Mouse (Mus musculus): Measurements from ENCODE around the gene Slc35d1. TPM values are rescaled to one million over a fixed set of nuclear protein-coding genes. Genes with fewer than 3 reads are reported as not detected.

Gene Slc35d1
- total and polyA plus RNA-seq, 3 experiments = 1.3 to 17.9 (median 9.4) TPM

DNA sequence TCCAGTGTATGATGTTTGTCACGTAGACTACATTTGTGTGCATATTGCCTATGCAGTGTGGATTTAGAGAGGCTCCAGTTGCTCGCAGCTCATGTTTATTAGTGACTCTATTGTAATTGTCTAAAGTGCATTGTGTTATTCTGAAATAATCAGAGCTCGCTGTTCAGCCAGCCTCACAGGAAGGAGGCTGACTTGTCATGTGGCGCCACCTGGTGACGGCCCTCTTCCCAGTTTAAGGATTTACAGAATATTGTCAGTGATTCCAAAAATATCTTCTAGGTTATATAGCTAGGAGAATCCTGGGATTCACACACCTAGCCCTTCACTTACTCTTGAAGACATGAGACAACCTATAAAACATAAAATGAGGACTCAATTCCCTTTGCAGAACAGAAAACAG lies 68.6 kb downstream of the Slc35d1 start:
- Histone ChIP-seq H3K27me3 (ENCODE audit: insufficient read depth, low read length) (no peaks in the 10 kb centered on the region), H3K4me1 (ENCODE audit: insufficient read depth, low read depth, low read length) (no peaks in the 10 kb centered on the region), H3K4me3 (ENCODE audit: low read depth, low read length) (no peak overlapping the region), H3K36me3 (replicated peaks) (peaks cover 81% of the 10 kb centered on the region), H3K9me3 (replicated peaks) (no peaks in the 10 kb centered on the region)
- no peak for DNase-seq (ENCODE audit: low spot score)
- TF ChIP-seq CTCF (IDR thresholded peaks at IDR 0.05; ENCODE audit: low read depth, low read length) (no peak; the same call in 1 of the 2 replicates), GATA2 (IDR thresholded peaks at IDR 0.05; ENCODE audit: borderline replicate concordance, low read depth, low read length) (no peak), POLR2AphosphoS5 (IDR thresholded peaks at IDR 0.05; ENCODE audit: insufficient replicate concordance, low read depth, low read length) (no peak), GATA1 (IDR thresholded peaks at IDR 0.05; ENCODE audit: borderline replicate concordance, low read length) (no peak), TAL1 (conservative IDR thresholded peaks at IDR 0.05; ENCODE audit: low read depth, low read length) (no peak)
- no peak for ATAC-seq (ENCODE audit: extremely low read depth, insufficient number of reproducible peaks, low FRiP score, poor library complexity, severe bottlenecking)

- Histone ChIP-seq H3K4me1 (ENCODE audit: insufficient read depth, low read depth, low read length) (peaks cover 4% of the 10 kb centered on the region), H3K4me3 (ENCODE audit: low read depth, low read length) (no peak overlapping the region), H3K36me3 (replicated peaks) (peaks cover 59% of the 10 kb centered on the region), H3K27me3 (ENCODE audit: insufficient read depth, low read length) (no peaks in the 10 kb centered on the region), H3K9me3 (replicated peaks) (no peaks in the 10 kb centered on the region)
- DNase-seq (ENCODE audit: low spot score) = no peak
- peak; percentile 58 for ATAC-seq (ENCODE audit: extremely low read depth, insufficient number of reproducible peaks, low FRiP score, poor library complexity, severe bottlenecking)
- TF ChIP-seq TAL1 (conservative IDR thresholded peaks at IDR 0.05; ENCODE audit: low read depth, low read length) (no peak), GATA2 (IDR thresholded peaks at IDR 0.05; ENCODE audit: borderline replicate concordance, low read depth, low read length) (no peak), POLR2AphosphoS5 (IDR thresholded peaks at IDR 0.05; ENCODE audit: insufficient replicate concordance, low read depth, low read length) (no peak), CTCF (IDR thresholded peaks at IDR 0.05; ENCODE audit: low read depth, low read length) (no peak), GATA1 (IDR thresholded peaks at IDR 0.05; ENCODE audit: borderline replicate concordance, low read length) (no peak)
Measured at GRCm38 (mm10) chr4:103136946-103137345, 78.0 kb downstream of the Slc35d1 start.

DNA sequence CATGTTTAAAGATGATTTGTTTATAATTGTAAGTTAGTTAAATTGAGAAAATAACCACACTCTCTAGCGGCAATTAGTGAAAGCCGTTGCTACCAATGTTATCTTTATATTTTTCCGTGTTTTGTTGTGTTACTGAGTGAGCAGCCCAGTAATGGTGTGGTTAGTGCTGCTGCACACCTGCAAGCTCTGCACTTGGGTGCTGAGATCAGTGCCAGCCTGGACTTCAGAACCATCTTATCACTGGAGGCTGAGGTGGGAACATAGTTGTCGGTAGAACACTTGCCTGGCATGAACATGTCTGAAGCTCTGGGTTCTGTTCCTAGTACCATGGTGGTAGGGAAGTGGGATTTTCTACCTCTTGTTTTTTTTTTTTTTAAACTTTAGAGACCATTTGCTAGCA lies 88.4 kb downstream of the Slc35d1 start:
- H3K4me1 ChIP-seq (ENCODE audit: insufficient read depth, low read depth, low read length) = peaks cover 22% of the 10 kb centered on the region
- DNase-seq (ENCODE audit: low spot score) (no peak), ATAC-seq (ENCODE audit: extremely low read depth, insufficient number of reproducible peaks, low FRiP score, poor library complexity, severe bottlenecking) (no peak)
- H3K36me3 ChIP-seq (replicated peaks) = peaks cover 30% of the 10 kb centered on the region
- H3K9me3 ChIP-seq (replicated peaks) = no peaks in the 10 kb centered on the region
- no peak for TF ChIP-seq GATA1 (IDR thresholded peaks at IDR 0.05; ENCODE audit: borderline replicate concordance, low read length)
- TF ChIP-seq GATA2 (IDR thresholded peaks at IDR 0.05; ENCODE audit: borderline replicate concordance, low read depth, low read length) = no peak
- no peak for TF ChIP-seq POLR2AphosphoS5 (IDR thresholded peaks at IDR 0.05; ENCODE audit: insufficient replicate concordance, low read depth, low read length)
- no peak for TF ChIP-seq TAL1 (conservative IDR thresholded peaks at IDR 0.05; ENCODE audit: low read depth, low read length)
- no peak for TF ChIP-seq CTCF (IDR thresholded peaks at IDR 0.05; ENCODE audit: low read depth, low read length)
- H3K27me3 ChIP-seq (ENCODE audit: insufficient read depth, low read length) = no peaks in the 10 kb centered on the region
- H3K4me3 ChIP-seq (ENCODE audit: low read depth, low read length) = no peak overlapping the region

DNA sequence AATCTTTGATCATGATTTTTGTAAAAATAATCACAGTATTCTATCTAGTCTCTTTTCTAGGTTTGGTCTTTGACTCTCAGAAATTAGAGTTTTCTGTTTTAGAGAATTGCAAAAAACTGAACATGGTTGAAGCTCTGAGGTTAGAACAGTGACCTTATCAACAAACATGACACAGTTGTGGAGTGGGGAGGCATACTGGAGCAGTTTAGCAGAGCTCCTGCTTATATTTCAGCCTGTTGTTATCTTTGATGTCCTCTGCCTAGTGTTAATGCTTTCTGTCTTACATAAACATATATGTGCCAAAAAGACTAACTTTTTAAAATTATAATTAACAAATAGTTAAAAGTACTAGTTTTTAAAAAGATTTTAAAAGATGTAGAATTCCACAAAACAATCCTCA lies 91.4 kb downstream of the Slc35d1 start:
- no peak for ATAC-seq (ENCODE audit: extremely low read depth, insufficient number of reproducible peaks, low FRiP score, poor library complexity, severe bottlenecking)

GRCm38 (mm10) chr4:103123086-103123485 lies 91.9 kb downstream of the Slc35d1 start:
- no peak for TF ChIP-seq POLR2AphosphoS5 (IDR thresholded peaks at IDR 0.05; ENCODE audit: insufficient replicate concordance, low read depth, low read length)
- no peak for TF ChIP-seq CTCF (IDR thresholded peaks at IDR 0.05; ENCODE audit: low read depth, low read length)
- TF ChIP-seq GATA1 (IDR thresholded peaks at IDR 0.05; ENCODE audit: borderline replicate concordance, low read length) = no peak
- TF ChIP-seq GATA2 (IDR thresholded peaks at IDR 0.05; ENCODE audit: borderline replicate concordance, low read depth, low read length) = no peak
- no peak for TF ChIP-seq TAL1 (conservative IDR thresholded peaks at IDR 0.05; ENCODE audit: low read depth, low read length)
- peaks cover 30% of the 10 kb centered on the region for H3K4me1 ChIP-seq (ENCODE audit: insufficient read depth, low read depth, low read length)
- ATAC-seq (ENCODE audit: extremely low read depth, insufficient number of reproducible peaks, low FRiP score, poor library complexity, severe bottlenecking) = no peak
- peaks cover 12% of the 10 kb centered on the region for H3K36me3 ChIP-seq (replicated peaks)
- peak overlapping the region; percentile 27; the same call in 1 of the 2 replicates for H3K4me3 ChIP-seq (ENCODE audit: low read depth, low read length)
- H3K27me3 ChIP-seq (ENCODE audit: insufficient read depth, low read length) = no peaks in the 10 kb centered on the region
- no peak for DNase-seq (ENCODE audit: low spot score)
- no peaks in the 10 kb centered on the region for H3K9me3 ChIP-seq (replicated peaks)

More for the DNA sequence above, 91.4 kb downstream of the Slc35d1 start:
- Histone ChIP-seq H3K4me1 (ENCODE audit: insufficient read depth, low read depth, low read length) (peaks cover 31% of the 10 kb centered on the region), H3K4me3 (ENCODE audit: low read depth, low read length) (no peak overlapping the region), H3K27me3 (ENCODE audit: insufficient read depth, low read length) (no peaks in the 10 kb centered on the region), H3K36me3 (replicated peaks) (peaks cover 14% of the 10 kb centered on the region), H3K9me3 (replicated peaks) (no peaks in the 10 kb centered on the region)
- TF ChIP-seq GATA1 (IDR thresholded peaks at IDR 0.05; ENCODE audit: borderline replicate concordance, low read length) (no peak), CTCF (IDR thresholded peaks at IDR 0.05; ENCODE audit: low read depth, low read length) (no peak), POLR2AphosphoS5 (IDR thresholded peaks at IDR 0.05; ENCODE audit: insufficient replicate concordance, low read depth, low read length) (no peak), TAL1 (conservative IDR thresholded peaks at IDR 0.05; ENCODE audit: low read depth, low read length) (no peak), GATA2 (IDR thresholded peaks at IDR 0.05; ENCODE audit: borderline replicate concordance, low read depth, low read length) (no peak)
- no peak for DNase-seq (ENCODE audit: low spot score)

GRCm38 (mm10) chr4:103120874-103121389 lies 94.0 kb downstream of the Slc35d1 start:
- DNase-seq (ENCODE audit: low spot score) = no peak
- ATAC-seq (ENCODE audit: extremely low read depth, insufficient number of reproducible peaks, low FRiP score, poor library complexity, severe bottlenecking) = peak; percentile 38; the same call in 1 of the 2 replicates

More at GRCm38 (mm10) chr4:103120874-103121389, 94.0 kb downstream of the Slc35d1 start:
- Histone ChIP-seq H3K4me1 (ENCODE audit: insufficient read depth, low read depth, low read length) (peaks cover 27% of the 10 kb centered on the region), H3K4me3 (ENCODE audit: low read depth, low read length) (peak overlapping the region; percentile 82; the same call in 1 of the 2 replicates), H3K9me3 (replicated peaks) (no peaks in the 10 kb centered on the region), H3K27me3 (ENCODE audit: insufficient read depth, low read length) (no peaks in the 10 kb centered on the region), H3K36me3 (replicated peaks) (peaks cover 15% of the 10 kb centered on the region)
- TF ChIP-seq TAL1 (conservative IDR thresholded peaks at IDR 0.05; ENCODE audit: low read depth, low read length) = no peak
- TF ChIP-seq GATA1 (IDR thresholded peaks at IDR 0.05; ENCODE audit: borderline replicate concordance, low read length) = no peak
- no peak for TF ChIP-seq POLR2AphosphoS5 (IDR thresholded peaks at IDR 0.05; ENCODE audit: insufficient replicate concordance, low read depth, low read length)
- no peak for TF ChIP-seq CTCF (IDR thresholded peaks at IDR 0.05; ENCODE audit: low read depth, low read length)
- TF ChIP-seq GATA2 (IDR thresholded peaks at IDR 0.05; ENCODE audit: borderline replicate concordance, low read depth, low read length) = no peak

Other genes with a start within 250 kb of the Slc35d1 start
- not detected in 2 replicates for gene Tctex1d1, start 236.6 kb downstream of the Slc35d1 start, total RNA-seq (2014; fragmentation: Nextera tagmentation)
- 0.11 and 0.17 TPM in 2 replicates for gene Tctex1d1, start 236.6 kb downstream of the Slc35d1 start, total RNA-seq (2017)
- not detected in 2 replicates for gene Tctex1d1, start 236.6 kb downstream of the Slc35d1 start, polyA plus RNA-seq (2012)
- not detected in 2 replicates for gene Insl5, start 188.3 kb downstream of the Slc35d1 start, total RNA-seq (2014; fragmentation: Nextera tagmentation)
- not detected in 2 replicates for gene Insl5, start 188.3 kb downstream of the Slc35d1 start, total RNA-seq (2017)
- gene Insl5, start 188.3 kb downstream of the Slc35d1 start, polyA plus RNA-seq (2012) = not detected in 2 replicates
- 98.3 and 107 TPM in 2 replicates for gene Mier1, start 100.8 kb downstream of the Slc35d1 start, total RNA-seq (2014; fragmentation: Nextera tagmentation)
- gene Mier1, start 100.8 kb downstream of the Slc35d1 start, total RNA-seq (2017) = 55.0 and 74.0 TPM in 2 replicates
- gene Mier1, start 100.8 kb downstream of the Slc35d1 start, polyA plus RNA-seq (2012) = 15.4 and 17.8 TPM in 2 replicates
- gene Wdr78, start 100.6 kb downstream of the Slc35d1 start, total RNA-seq (2014; fragmentation: Nextera tagmentation) = 3.8 and 5.4 TPM in 2 replicates
- 0.87 and 1.0 TPM in 2 replicates for gene Wdr78, start 100.6 kb downstream of the Slc35d1 start, total RNA-seq (2017)
- 0.59 and 0.81 TPM in 2 replicates for gene Wdr78, start 100.6 kb downstream of the Slc35d1 start, polyA plus RNA-seq (2012)
- not detected in 2 replicates for gene 4921539E11Rik, start 75.7 kb upstream of the Slc35d1 start, total RNA-seq (2014; fragmentation: Nextera tagmentation)
- gene 4921539E11Rik, start 75.7 kb upstream of the Slc35d1 start, total RNA-seq (2017) = 0.22 TPM in 1 of 2 replicates, not detected in the other
- gene 4921539E11Rik, start 75.7 kb upstream of the Slc35d1 start, polyA plus RNA-seq (2012) = not detected in 2 replicates
- gene Oma1, start 98.6 kb upstream of the Slc35d1 start, total RNA-seq (2014; fragmentation: Nextera tagmentation) = 9.9 and 13.8 TPM in 2 replicates
- 25.3 and 39.8 TPM in 2 replicates for gene Oma1, start 98.6 kb upstream of the Slc35d1 start, total RNA-seq (2017)
- gene Oma1, start 98.6 kb upstream of the Slc35d1 start, polyA plus RNA-seq (2012) = 0.47 and 0.77 TPM in 2 replicates

All from G1E (cell line).